Mouse (Mus musculus) ZHBTc4 (cell line): ENCODE results near the gene Nol9.

Source experiments
- DNase-seq: peaks from one replicate; pipeline ENCODE4 v3.0.0-alpha.2; 2011; ENCODE audit warnings: low read depth, low spot score

Nol9 gene

DNA sequence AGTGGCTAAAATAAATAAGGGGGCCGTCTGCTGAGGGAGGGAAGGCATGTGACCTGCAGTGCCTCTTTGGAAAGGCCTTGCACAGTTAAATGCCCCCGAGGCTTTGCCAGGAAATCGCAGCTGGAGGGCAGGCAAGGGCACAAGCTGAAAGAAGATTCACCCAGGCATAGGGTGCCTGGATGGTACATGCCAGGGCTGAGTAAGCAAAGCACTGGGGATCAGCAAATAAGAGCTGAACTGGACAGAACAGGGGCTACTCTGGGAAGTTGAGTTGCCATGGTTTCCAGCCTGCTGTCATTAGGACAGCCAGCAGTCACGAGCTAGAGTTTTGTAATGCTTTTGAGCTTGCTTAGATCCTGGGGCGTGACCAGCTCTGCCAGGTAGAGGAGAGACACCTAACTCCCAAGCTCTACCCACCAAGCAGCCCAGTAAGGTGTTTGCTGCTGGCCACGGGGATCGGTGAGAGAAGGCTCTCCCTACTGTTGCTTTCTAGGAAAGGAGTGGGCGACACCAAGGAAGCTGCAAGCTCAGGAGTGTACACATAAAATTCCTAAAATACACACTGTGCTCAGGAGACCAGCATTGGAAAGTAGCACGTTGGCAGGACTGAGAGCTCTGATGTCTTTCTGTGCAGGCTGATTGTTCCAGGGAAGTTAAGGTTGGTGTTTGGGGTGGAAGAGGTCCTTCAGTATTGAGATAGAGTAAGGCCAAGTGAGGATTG is 23.4 kb downstream of the Nol9 start:
- no peak for DNase-seq

DNA sequence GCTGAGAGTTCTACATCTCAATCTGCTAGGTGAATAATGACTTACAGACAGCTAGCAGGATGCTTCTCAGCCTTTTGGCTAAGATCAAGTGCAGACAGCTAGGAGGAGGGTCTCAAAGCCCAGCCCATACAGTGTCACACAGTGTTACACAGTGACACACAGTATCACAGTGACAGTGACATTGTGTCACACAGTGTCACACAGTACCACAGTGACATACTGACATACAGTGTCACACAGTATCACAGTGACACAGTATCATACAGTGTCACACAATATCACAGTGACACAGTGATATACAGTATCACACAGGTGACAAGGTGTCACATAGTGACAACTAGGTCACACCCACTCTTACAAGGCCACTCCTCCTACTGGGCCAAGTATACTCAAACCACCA is 28.2 kb downstream of the Nol9 start:
- DNase-seq: no peak

DNA sequence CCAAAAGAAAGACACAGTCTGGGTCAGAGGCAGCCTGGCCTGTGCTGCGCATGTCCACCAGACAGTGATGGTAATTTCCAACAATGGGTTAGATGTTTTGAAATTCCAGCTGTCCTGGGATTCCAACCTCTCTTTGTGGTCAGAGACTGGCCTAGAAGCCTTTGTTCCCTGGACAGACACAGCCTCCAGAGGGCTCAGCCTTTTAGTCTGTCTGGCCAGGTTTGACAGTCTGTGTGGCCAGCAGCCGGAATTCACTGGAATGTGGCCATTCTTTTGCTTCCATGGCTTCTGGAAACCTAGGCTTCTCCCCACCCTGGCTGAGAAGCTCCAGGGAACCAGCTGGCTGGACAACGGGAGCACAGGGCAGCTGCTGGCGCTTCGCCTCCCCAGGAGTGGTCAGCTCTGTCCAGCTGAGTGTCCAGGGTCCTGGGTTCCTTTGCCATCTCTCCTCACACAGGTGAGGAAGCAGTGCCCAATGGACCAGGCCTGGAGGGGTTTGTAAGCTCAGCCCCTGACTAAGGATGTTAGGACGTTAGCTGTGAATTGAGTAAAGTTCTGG is 29.1 kb downstream of the Nol9 start:
- no peak for DNase-seq

DNA sequence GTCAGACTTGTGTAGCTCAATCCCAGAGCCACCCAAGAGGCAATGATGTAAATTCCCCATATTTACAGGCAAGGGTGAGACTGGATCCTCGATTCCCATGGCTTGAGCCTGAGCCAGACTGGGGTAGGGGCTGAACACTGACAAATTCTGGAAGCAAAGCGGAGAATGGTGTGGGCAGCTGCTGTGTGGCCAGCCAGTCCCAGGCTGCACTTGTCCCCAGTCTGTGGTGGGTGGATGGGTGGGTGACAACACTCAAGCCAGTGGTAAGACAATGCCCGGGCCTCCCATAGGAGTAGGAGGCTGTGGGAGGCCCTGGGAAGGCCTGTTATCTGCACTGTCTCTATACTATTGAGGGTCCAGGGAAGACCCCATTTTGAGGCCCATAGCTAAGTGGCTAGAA is 30.1 kb downstream of the Nol9 start:
- DNase-seq: no peak

DNA sequence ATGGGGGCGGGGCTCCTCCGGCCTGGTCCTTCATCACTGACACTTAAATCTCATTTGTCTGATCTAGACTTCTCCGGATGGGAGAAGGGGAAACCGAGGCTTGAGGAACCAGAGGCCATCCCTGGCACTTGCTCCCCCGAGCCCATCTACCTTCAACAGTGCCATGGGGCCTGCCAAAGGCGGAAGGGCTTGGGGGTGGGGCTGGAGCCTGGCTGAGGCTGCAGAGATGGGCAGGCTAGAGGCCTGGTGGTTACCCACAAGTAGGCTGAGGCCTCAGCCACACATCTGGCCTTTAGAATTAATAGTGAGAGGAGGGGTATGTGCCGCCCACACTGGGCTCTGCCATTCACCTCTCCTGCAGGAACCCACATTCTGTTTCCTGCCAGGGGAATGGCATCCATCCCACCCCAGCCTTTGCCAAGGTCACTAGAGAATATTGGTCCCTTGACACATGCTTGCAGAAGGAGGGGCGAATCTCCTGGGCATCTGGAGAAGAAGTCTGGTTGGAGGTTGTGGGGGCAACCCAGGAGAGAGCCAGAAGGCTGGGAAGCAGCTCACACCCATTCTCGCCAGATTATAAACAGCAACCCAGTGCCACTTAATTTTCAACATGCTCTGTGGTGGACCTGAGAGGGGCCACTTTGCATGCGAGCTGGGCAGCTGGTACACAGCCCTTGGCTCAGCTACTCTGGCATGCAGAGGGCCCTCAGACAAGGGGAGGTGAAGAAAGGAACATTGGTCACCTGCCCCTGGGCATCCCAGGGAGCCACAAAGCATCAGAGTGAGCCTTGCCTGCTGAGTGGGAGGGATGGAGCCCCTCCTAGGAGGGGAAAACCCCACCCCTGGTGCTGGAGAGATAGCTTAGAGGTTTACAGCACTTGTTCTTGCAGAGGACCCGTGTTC is 31.6 kb downstream of the Nol9 start:
- no peak for DNase-seq

DNA sequence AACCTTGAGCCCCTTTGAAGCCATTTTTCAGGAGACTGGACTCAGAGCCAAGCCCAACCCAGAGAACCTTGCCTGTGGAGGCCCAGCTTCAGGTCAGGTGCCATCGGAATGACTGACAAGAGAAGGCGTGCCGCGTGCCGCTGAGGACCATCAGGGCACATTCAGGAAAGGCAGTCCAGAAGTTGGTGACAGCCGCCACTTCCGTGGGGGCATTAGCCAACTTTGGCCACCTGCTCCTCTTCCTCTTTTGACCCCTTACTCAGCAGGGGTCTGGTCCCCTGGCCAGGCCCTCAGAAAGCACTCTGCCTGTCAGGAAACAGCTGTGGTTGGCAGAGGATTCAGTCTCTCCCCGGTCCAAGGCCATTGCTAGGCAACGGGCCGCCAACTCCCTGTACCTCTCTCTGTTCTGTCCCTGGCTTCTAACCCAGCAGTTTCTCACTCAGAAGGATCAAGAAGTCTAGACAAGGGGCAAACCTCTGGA is 33.0 kb downstream of the Nol9 start, which contains the start of gene Plekhg5:
Plekhg5 (plus strand) TSS at position 378 of the 481 bp plus-strand sequence.
- peak; percentile 51 for DNase-seq

DNA sequence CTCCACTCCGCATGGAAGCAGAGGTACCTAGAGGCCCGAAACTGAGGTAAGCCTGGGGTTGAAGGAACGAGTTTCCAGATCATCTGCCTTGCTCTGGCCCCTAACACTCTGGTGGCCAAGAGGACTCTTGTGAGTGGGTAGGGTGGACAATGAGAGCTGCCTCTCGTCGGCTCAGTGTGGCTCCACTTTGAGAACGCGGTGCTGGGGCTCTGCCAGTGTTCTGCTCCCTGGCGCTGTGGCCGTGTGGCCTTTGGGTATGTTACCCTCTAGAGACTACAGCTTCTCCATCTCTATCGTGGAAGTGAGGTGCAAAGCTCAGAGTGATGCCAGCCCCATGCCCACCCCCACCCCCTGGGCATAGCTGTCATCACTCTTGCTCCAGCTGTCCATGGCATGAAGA is 33.5 kb downstream of the Nol9 start:
- no peak for DNase-seq

DNA sequence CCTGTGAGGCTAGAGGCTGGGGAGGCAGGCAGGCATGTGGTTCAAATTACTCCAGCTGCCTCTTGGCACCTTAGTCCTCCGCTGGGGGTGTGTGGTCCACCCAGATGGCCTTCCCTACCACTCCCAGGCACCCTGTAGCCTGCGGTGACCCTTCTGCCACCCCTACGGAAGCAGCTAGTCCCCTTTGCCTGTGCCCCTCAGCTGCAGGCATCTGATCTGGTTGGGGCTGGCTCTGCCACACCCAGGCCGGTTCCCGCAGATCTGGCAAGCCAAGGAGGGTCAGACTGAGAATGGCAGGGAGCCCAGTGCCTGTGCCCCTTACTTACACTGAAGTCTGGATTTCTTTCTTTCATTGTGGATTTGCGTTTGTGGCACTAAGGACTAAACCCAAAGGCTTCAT is 34.6 kb downstream of the Nol9 start:
- DNase-seq: no peak

DNA sequence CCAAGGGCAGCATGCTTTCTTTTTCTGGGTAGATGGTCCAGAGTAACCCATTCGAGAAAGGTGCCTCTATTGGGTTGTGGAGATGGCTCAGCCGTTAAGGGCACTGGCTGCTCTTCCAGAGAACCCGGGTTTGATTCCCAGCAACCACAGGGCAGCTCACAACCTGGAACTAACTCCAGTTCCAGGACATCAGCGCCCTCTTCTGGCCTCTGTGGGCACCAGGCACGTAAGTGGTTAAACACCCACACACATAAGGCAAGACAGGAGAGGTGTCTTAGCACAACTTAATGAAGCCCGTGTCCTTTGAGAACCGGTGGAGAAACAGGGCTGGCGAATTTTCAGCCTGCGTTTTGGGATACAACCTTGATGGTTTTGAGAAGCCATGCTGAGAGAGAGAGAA is 35.4 kb downstream of the Nol9 start:
- DNase-seq: peak; percentile 64

DNA sequence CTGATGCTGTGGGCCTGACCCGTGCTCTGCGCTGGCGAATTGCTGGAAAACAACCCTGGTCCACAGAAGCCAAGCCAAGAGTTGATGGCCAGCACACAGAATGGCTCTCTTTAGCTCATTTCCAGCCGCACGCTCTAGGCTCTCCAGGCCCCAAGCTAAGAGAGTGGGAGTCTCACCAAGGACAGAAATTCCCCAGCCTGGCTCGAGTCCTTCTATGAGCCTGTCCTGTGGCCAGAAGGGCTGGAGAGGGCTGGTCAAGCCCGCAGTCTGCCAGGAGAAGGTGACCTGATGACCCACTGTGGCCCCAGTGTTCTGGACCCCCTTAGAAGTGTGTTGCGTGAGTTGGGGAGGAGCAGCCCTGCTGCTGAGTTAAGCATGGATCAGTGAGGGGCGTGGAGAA is 38.1 kb downstream of the Nol9 start:
- DNase-seq: no peak

DNA sequence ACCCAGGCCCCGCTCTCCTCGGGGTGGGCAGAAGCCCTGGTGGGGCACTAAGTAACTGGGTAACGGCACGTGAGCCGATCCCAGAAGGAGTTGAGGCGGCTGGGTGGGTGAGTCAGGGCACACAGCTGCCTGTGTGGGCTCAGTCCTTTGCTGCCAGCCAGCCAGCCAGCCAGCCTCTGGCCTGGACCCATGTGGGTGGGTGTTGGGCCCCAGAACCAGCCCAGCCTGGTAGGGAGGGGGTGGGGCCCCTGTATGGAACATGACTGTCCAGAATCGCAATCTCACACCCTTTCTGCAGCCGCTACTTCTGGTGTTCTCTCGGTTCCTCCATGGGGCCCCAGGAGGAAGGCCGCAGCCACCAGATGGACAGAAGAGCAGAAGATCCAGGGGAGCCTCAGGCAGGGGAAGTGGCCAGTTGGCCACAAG is 39.0 kb downstream of the Nol9 start:
- no peak for DNase-seq

DNA sequence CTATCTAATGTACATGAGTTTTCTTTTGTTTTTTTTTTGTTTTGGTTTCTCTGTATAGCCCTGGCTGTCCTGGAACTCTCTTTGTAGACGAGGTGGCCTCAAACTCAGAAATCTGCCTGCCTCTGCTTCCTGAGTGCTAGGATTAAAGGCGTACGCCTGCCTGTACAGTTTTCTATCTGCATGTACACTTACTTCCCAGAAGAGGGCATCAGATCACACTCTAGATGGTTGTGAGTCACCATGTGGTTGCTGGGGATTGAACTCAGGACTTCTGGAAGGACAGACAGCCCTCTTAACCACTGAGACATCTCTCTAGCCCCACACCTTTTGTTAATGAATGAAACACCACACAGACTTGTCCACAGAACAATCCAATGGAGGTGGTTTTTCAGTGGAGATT is 40.1 kb downstream of the Nol9 start:
- DNase-seq: peak; percentile 74

DNA sequence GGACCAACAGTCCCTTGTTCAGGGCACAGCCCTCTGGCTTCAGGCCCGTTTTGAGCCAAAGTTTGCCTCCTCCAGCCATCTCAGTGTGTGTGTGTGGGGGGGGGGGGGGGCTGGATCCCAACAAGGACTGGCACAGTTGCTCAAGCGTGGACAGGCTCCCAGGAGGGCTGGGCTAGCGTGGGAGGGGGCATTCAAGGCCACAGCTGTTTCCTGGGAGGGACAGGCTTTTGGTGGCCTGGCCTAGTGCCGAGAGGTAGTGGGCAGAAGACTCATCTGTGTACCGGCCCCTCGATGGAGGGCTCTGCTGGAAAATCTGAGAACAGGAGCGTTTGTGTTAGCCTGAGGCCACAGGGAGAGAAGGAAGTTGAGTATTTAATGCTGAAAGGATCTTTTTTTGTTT is 40.8 kb downstream of the Nol9 start:
- no peak for DNase-seq

DNA sequence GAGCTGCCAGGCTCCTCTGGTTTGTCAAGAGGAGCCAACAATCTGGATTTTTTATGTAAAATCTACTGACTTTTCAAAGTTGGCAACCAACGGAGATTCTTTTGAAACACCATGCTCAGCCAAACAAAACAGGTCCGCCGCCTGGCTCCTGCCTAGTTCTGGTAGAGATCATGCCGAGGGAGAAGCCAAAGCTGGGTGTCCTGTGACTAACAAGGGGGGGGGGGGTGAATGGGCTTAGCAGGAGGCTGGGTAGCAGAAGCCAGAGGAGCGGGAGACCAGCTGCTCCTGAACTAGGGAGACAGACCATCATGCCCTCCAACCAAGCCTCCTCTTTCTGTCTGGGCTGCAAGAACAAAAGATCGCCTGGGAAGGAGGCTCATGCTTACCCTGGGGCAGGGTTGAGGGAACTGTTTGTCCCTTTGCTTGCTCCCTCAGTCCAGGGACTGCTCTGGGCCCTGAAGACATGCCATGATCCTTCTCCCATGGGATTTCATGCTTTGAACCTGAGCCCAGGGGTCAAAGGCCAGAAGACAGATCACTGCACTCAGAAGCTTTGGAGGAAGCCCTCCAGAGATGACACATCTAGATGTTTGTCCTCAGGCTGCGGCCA is 44.6 kb downstream of the Nol9 start:
- DNase-seq: no peak

DNA sequence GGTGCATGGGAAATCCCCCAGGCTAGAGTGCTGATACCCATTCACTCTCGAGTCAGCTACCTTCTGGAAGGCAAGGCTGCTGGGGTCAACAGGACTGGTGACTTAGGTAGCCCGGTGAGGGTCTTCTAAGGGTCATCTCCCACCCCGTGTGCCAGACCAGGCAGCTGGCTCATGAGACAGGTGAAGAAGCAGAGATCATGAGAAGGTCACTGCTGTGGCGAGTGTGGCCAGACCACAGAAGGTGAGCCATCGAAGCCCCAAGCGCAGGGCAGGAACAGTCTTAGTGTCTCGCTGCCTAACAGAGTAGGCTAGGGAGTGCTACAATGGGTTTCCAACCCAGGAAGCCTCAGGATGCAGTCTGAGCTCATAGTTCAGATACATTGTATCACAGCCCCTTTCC is 45.5 kb downstream of the Nol9 start:
- DNase-seq: no peak

DNA sequence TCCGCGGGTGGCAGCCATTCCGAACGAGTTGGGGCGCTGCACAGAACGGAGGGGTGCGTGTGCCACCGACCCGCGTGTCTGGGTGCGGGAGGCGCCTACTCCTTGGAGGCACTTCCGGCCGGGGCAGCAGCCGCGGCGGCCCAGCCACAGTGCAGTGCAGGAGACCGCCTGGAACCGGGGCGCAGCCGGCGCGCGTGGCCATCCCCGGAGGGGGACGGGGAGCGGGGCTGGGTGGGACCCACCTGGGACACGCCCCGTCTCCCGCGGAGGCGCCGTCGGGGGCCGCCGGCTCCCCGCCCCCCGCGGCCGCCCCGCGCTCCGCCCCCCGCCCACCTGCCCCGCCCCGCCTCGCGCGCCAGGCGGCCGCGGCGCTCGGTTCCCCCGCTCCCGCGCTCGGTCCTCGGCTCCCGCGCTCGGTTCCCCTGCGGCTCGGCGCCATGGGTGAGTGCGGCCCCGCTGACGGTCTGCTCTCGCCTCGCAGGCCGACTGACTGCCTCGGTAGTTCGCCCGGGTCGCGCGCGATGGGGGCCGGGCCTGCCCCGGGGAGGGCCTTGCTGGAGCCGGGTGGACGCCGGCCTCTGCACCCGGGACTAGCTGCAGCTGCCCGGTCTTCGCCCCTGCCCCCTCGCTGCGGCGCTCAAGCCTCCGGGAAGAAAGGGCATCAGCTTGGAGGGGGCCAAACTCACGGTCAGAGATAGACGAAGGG is 47.5 kb downstream of the Nol9 start:
- peak; percentile 54 for DNase-seq

DNA sequence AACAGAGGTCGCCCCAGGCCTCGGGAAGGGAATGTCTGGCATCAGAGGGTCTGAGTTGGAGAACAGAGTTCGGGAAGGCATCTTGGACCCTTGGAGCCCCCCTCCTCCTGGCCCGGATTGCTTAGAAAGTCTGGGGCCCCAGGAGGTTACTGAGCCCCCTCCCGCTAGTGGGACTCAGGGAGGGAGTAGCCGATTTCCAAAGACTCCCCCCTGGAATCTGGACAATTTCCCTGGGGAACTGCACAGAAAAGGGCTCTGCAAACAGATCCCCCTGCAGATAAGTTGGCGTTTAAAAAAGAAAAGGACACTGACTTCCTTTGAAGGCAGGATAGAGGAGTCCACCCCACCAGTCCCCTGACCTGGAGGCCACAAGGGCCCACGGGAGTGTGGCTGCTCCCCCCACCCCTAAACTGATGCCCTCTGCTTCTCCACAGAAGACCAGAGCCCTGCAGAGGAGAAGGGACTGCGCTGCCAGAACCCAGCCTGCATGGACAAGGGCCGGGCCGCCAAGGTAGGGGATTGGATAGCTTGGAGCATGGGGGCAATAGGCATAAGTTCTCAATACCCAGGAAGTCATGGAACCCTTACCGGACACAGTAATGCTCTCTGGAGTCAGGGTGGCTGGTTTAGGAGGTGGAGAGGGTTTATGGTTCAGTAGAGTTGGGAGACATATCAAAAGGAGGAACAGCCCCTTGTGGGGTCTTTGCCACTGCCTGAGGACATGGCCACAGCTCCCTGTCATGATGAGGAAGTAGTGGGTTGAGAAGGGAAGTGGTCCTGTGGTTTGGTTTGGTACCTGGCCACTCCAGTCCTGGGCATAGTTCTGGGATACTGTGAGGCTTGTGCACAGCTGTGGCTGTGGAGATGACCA is 48.3 kb downstream of the Nol9 start:
- no peak for DNase-seq

DNA sequence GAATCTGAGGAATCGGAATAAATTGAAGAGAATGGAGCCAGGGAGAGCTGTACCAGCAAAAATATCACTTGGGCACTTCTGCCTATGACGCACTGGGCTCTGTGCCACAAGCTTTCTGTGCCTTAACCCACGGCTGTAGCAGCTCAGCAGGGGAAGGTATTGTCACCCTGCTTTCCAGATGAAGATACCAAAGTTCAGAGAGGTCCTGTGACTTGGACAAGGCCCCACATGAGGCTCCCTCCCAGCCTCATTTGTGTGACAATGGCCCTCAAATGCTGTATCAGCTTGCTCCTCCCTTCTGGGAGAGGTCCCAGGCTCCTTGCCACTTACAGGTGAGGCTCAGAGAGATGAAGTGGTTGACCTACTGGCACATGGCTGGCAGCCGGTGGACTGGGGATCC is 49.0 kb downstream of the Nol9 start:
- peak; percentile 92 for DNase-seq

DNA sequence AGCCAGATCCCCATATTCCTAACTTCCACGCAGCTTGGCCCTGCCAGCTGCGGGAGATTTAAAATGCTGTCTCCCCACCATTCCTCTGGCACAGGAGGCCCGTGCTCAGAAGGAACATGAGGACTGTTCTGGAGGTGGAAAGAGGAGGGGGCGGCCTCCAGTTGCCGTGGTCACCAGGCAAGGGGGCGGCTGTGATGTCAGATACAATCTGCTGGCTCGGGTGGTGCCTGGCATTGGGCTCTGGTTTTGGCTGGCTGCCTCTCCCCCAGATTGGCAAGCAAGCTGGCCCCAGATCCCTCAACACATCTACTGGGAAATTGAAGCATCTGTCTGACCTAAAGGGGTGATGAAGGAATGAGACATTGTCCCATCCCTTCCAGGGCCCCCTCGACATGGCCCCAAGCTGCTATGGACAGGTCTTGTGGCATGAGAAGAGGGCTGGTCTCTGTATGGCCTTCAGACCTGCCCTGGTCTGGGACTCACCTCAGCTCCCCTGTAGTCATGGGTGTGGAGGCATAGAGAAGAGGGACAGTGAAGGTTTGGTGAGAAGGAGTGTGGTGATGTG is 49.5 kb downstream of the Nol9 start:
- DNase-seq: no peak

DNA sequence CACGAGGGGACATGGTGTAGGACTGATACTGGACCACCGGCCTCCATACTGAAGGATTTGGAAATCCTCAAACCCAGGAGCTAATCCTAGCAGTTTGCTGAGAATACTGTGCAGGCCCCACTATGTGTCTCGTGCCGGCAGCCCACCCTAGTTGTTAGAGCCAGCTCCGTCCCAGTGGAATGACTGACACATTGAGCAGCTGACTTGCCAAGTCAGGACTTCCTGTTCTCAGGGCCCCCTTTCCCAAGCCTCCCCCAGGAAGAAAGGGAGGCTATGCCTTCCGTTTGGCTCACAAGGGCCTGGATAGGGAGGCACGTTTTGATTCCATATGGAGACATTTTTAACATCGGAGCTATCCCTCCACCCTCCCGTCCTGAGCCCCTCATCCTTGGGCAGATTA is 51.1 kb downstream of the Nol9 start:
- no peak for DNase-seq
